Mouse (Mus musculus) small intestine, adult 2 months (tissue): ENCODE data around the gene Tmem251. TPM values are rescaled to one million over a fixed set of nuclear protein-coding genes. Genes with fewer than 3 reads are reported as not detected.

ENCODE experiments used
- H3K27ac ChIP-seq: fragments of 200-500 bp; 2 replicates; pipeline ENCODE4 v1.5.1; 2012; ENCODE audit warnings: low read depth, low read length, control low read depth, inconsistent platforms; ENCODE audit not compliant: insufficient read depth
- H3K27me3 ChIP-seq: fragments of 200-500 bp; 2 replicates; pipeline ENCODE4 v1.6.1; 2012; ENCODE audit warnings: mild to moderate bottlenecking, moderate library complexity, low read length, inconsistent platforms; ENCODE audit not compliant: control insufficient read depth, insufficient read depth
- H3K36me3 ChIP-seq: fragments of 200-500 bp; 2 replicates; pipeline ENCODE4 v1.6.1; 2012; ENCODE audit warnings: mild to moderate bottlenecking, low read length, control low read depth, inconsistent platforms; ENCODE audit not compliant: control insufficient read depth, insufficient read depth
- H3K4me1 ChIP-seq: fragments of 200-500 bp; 2 replicates; pipeline ENCODE4 v1.6.1; 2012; ENCODE audit warnings: low read length, inconsistent platforms, mixed read lengths; ENCODE audit not compliant: control insufficient read depth, insufficient read depth, insufficient read length
- H3K4me3 ChIP-seq: fragments of 200-500 bp; 2 replicates; pipeline ENCODE4 v1.5.1; 2012; ENCODE audit warnings: low read depth, mild to moderate bottlenecking, control low read depth, inconsistent platforms, low read length, moderate library complexity
- CTCF ChIP-seq: fragments of 200-500 bp; IDR thresholded peaks from 2 replicates; pipeline ENCODE4 v1.5.1; 2012; ENCODE audit warnings: low read depth, mild to moderate bottlenecking, control low read depth, inconsistent platforms, low read length, moderate library complexity, mixed read lengths; ENCODE audit not compliant: insufficient replicate concordance, insufficient read length; ENCODE audit errors: extremely low read depth
- POLR2A ChIP-seq: fragments of 200-500 bp; IDR thresholded peaks from 2 replicates; pipeline ENCODE4 v1.6.1; 2012; ENCODE audit warnings: low read depth, mild to moderate bottlenecking, control low read depth, inconsistent platforms, low read length, moderate library complexity
- WGBS: fragments of 180-500 bp; shearing (Covaris S2); methylation state at CpG from one replicate; pipeline ENCODE4 v1.1.7; 2018; 5-methylcytosine and 5-hydroxymethylcytosine counted together
- polyA plus RNA-seq: library from polyadenylated mRNA; depleted of rRNA; stranded (reverse); fragments of >200 nt; gene quantifications from 2 replicates; pipeline ENCODE4 v1.2.3, GENCODE M21; 2012; rRNA removed

Tmem251 gene
- polyA plus RNA-seq, 1 experiment, result 2.4 TPM

- no peak for TF ChIP-seq CTCF
- no peak for TF ChIP-seq POLR2A
- Histone ChIP-seq H3K4me1 (no peaks in the 10 kb centered on the region), H3K36me3 (peaks cover 59% of the 10 kb centered on the region), H3K4me3 (no peak overlapping the region), H3K27ac (no peak overlapping the region), H3K27me3 (no peaks in the 10 kb centered on the region)
- WGBS, result 95% methylated on average over 5 of the region's 5 CpGs
Observed at GRCm38 (mm10) chr12:102772676-102773075, 29.1 kb downstream of the Tmem251 start.

DNA sequence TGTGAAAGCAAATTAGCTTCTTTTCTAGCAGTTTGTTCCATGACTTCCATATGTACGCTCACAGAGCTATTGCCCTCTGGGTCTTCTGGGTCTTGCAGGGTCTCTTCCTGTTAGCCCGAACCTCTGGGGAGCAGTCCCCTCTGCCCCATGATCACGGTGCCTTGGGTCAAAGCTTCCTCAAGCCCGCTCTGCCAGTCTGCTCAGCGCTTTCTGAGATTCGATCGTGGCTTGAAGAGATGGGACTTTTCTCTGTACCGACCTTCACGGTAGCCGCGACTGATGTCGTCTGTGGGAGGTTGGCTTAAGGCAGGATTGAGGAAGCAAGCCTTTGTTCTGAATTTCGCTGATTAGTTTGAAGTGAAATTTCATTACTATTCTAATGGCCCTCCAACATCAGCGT lies 32.5 kb downstream of the Tmem251 start:
- Histone ChIP-seq H3K4me1 (no peaks in the 10 kb centered on the region), H3K4me3 (no peak overlapping the region), H3K27me3 (no peaks in the 10 kb centered on the region), H3K36me3 (peaks cover 37% of the 10 kb centered on the region), H3K27ac (no peak overlapping the region)
- 93% methylated on average over 14 of the region's 14 CpGs for WGBS
- TF ChIP-seq POLR2A, result no peak
- no peak for TF ChIP-seq CTCF

- 85% methylated on average over 5 of the region's 5 CpGs for WGBS
Observed at GRCm38 (mm10) chr12:102778151-102778550, 34.6 kb downstream of the Tmem251 start.

DNA sequence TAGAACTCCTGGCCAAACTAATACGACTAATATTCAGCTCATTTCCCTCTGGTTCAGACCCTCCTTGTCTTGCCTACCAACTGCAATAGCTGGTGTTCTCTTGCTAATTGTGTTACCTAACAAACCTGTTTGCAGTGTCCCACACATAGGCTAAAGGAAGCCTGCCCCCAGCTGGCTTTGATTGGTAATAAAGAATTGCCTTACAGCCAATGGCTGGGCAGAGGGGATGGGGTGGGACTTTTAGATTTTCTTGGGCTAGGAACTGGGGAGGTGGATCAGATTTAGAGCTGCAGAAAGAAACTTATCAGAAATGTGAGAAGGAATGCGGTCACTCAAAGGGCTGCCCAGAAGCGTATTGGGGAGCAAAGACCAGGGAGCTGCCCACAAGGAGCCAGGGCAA lies 35.9 kb downstream of the Tmem251 start:
- H3K27ac ChIP-seq, result no peak overlapping the region
- no peak overlapping the region for H3K4me3 ChIP-seq
- H3K27me3 ChIP-seq, result no peaks in the 10 kb centered on the region
- peaks cover 25% of the 10 kb centered on the region for H3K36me3 ChIP-seq
- 54% methylated on average over 3 of the region's 3 CpGs for WGBS
- H3K4me1 ChIP-seq, result no peaks in the 10 kb centered on the region
- TF ChIP-seq POLR2A (no peak), CTCF (no peak)

More at GRCm38 (mm10) chr12:102778151-102778550, 34.6 kb downstream of the Tmem251 start:
- H3K36me3 ChIP-seq, result peaks cover 25% of the 10 kb centered on the region
- no peak overlapping the region for H3K4me3 ChIP-seq
- no peaks in the 10 kb centered on the region for H3K27me3 ChIP-seq
- H3K27ac ChIP-seq, result no peak overlapping the region
- TF ChIP-seq POLR2A (no peak), CTCF (no peak)
- H3K4me1 ChIP-seq, result no peaks in the 10 kb centered on the region

GRCm38 (mm10) chr12:102782841-102783240 lies 39.3 kb downstream of the Tmem251 start:
- no peaks in the 10 kb centered on the region for H3K4me1 ChIP-seq
- WGBS, result 90% methylated on average over 5 of the region's 5 CpGs
- H3K4me3 ChIP-seq, result no peak overlapping the region
- H3K27me3 ChIP-seq, result no peaks in the 10 kb centered on the region
- H3K36me3 ChIP-seq, result peaks cover 36% of the 10 kb centered on the region
- no peak for TF ChIP-seq CTCF
- no peak for TF ChIP-seq POLR2A
- no peak overlapping the region for H3K27ac ChIP-seq

DNA sequence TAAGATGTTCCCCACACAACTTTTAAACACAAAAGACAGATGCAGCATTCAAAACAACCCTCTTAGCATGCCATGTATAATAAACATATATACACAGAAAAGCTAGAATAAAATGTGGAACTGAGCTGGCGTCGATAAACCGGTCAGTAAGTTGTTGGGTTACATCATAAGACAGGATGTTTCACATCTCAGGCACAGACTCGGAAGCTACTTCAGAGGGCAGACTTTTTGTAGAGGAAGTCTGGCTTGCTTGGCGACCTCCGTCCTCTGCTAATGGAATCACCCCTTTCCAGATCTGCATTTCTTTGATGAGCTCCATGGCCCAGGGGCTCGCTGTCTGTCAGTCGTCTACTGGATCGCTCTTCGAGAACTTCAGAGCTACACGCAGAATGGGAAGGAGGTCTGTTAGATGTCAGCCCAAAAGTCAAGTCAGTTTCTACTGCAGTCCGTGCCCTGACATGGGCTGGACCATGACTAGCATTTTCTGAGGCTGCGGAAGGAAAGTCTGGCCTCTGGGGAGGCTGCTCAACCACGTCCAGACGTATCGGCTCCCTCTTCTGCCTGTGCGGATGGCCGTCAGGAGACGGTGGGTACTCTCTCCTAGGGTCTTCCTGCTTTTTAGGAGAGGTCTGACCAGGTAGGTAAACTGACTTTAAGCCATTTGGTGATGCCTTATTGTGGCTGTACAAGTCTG lies 41.5 kb downstream of the Tmem251 start:
- H3K36me3 ChIP-seq, result peaks cover 48% of the 10 kb centered on the region
- TF ChIP-seq CTCF (no peak), POLR2A (no peak)
- WGBS, result 88% methylated on average over 19 of the region's 19 CpGs
- H3K4me3 ChIP-seq, result no peak overlapping the region
- no peak overlapping the region for H3K27ac ChIP-seq
- no peaks in the 10 kb centered on the region for H3K4me1 ChIP-seq
- no peaks in the 10 kb centered on the region for H3K27me3 ChIP-seq

DNA sequence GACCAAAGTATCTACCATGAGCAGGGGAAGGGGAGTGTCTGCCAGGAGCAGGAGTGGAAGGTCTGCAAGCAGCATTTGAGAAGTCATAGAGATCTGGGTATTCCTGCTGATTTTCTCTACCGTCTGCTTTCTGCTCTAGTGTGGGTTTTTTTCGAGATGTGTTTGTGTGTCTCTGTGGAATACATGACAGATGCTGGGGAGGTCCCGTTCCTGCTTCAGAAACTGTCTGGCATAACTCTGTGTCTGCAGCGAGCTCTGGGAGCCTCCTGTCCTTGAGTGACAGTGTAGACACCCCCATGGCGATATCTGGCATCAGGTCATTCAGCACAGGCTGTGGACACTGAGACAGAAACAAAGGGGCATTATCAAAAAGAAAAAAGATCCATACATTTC lies 42.0 kb downstream of the Tmem251 start:
- no peak for TF ChIP-seq CTCF
- TF ChIP-seq POLR2A, result no peak
- Histone ChIP-seq H3K36me3 (peaks cover 54% of the 10 kb centered on the region), H3K4me3 (no peak overlapping the region), H3K27me3 (no peaks in the 10 kb centered on the region), H3K4me1 (no peaks in the 10 kb centered on the region), H3K27ac (no peak overlapping the region)
- WGBS, result 87% methylated on average over 5 of the region's 5 CpGs

DNA sequence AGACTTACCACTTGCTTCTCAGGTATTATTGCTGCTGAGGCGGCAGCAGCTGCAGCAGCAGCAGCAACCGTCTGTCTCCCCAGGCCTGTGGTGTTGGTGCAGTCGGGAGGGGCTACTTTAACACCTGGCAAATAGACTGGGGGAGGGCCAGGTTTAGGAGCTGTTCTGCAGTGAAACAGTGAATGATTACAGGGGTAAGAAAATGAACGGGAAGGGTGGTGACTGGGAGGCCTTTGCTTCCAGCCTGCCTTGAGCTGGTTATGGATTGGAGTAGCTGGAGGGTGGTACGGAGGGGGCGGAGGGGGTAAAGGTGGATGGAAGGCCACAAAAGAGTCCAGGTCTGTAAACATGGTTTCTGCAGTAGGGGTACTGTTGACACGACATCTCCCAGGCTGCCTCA lies 44.4 kb downstream of the Tmem251 start:
- Histone ChIP-seq H3K27me3 (no peaks in the 10 kb centered on the region), H3K4me1 (no peaks in the 10 kb centered on the region), H3K27ac (no peak overlapping the region), H3K36me3 (peaks cover 63% of the 10 kb centered on the region), H3K4me3 (no peak overlapping the region)
- WGBS, result 67% methylated on average over 7 of the region's 7 CpGs
- TF ChIP-seq CTCF, result no peak
- no peak for TF ChIP-seq POLR2A

Other genes with a start within 250 kb of the Tmem251 start
- gene Chga, start 188.8 kb upstream of the Tmem251 start, polyA plus RNA-seq, result 26.1 and 73.7 TPM in 2 replicates
- gene Itpk1, start 38.8 kb upstream of the Tmem251 start, polyA plus RNA-seq, result 104 and 324 TPM in 2 replicates
- 0.30 and 0.74 TPM in 2 replicates for gene Moap1, start 101 bp upstream of the Tmem251 start, polyA plus RNA-seq
- not detected in 2 replicates for gene Gm28051, start 14.0 kb downstream of the Tmem251 start, polyA plus RNA-seq
- 3.4 and 11.2 TPM in 2 replicates for gene Gon7, start 14.0 kb downstream of the Tmem251 start, polyA plus RNA-seq
- 2.7 and 4.5 TPM in 2 replicates for gene Ubr7, start 14.2 kb downstream of the Tmem251 start, polyA plus RNA-seq
- gene Gm20604, start 14.9 kb downstream of the Tmem251 start, polyA plus RNA-seq, result 0.47 and 0.84 TPM in 2 replicates
- 5.5 and 11.5 TPM in 2 replicates for gene Btbd7, start 134.7 kb downstream of the Tmem251 start, polyA plus RNA-seq
- not detected in 2 replicates for gene Cox8c, start 155.6 kb downstream of the Tmem251 start, polyA plus RNA-seq
- gene Unc79, start 205.1 kb downstream of the Tmem251 start, polyA plus RNA-seq, result 0.23 and 0.33 TPM in 2 replicates